Mouse (Mus musculus) testis, adult 2 months (tissue): ENCODE data around the gene Col11a2. TPM values are rescaled to one million over a fixed set of nuclear protein-coding genes. Genes with fewer than 3 reads are reported as not detected.

ENCODE experiments used
- H3K27ac ChIP-seq: fragments of 200-500 bp; 2 replicates; pipeline ENCODE4 v1.5.1; 2012; ENCODE audit warnings: low read depth, low read length; ENCODE audit not compliant: control insufficient read depth, insufficient read depth
- H3K27me3 ChIP-seq: fragments of 200-500 bp; 2 replicates; pipeline ENCODE4 v1.6.1; 2012; ENCODE audit warnings: mild to moderate bottlenecking, low read length, moderate library complexity; ENCODE audit not compliant: control insufficient read depth, insufficient read depth
- H3K36me3 ChIP-seq: fragments of 200-500 bp; 2 replicates; pipeline ENCODE4 v1.6.1; 2012; ENCODE audit warnings: mild to moderate bottlenecking, low read length; ENCODE audit not compliant: control insufficient read depth, insufficient read depth
- H3K4me1 ChIP-seq: fragments of 200-500 bp; 2 replicates; pipeline ENCODE4 v1.6.1; 2012; ENCODE audit warnings: low read length; ENCODE audit not compliant: control insufficient read depth, insufficient read depth
- H3K4me3 ChIP-seq: fragments of 200-500 bp; 2 replicates; pipeline ENCODE4 v1.5.1; 2012; ENCODE audit warnings: low read depth, mild to moderate bottlenecking, low read length, moderate library complexity, mixed read lengths; ENCODE audit not compliant: control insufficient read depth
- CTCF ChIP-seq: fragments of 200-500 bp; IDR thresholded peaks from 2 replicates; pipeline ENCODE4 v1.5.1; 2012; ENCODE audit warnings: low read depth, mild to moderate bottlenecking, inconsistent platforms, low read length, moderate library complexity; ENCODE audit not compliant: control insufficient read depth, insufficient read depth, insufficient replicate concordance
- POLR2A ChIP-seq: fragments of 200-500 bp; IDR thresholded peaks from 2 replicates; pipeline ENCODE4 v1.6.1; 2012; ENCODE audit warnings: low read depth, mild to moderate bottlenecking, inconsistent platforms, low read length, moderate library complexity; ENCODE audit not compliant: control insufficient read depth
- polyA plus RNA-seq: library from polyadenylated mRNA; depleted of rRNA; stranded (reverse); fragments of >200 nt; gene quantifications from 2 replicates; pipeline ENCODE4 v1.2.3, GENCODE M21; 2012

Col11a2 gene
- polyA plus RNA-seq, 1 experiment = 2.8 TPM

DNA sequence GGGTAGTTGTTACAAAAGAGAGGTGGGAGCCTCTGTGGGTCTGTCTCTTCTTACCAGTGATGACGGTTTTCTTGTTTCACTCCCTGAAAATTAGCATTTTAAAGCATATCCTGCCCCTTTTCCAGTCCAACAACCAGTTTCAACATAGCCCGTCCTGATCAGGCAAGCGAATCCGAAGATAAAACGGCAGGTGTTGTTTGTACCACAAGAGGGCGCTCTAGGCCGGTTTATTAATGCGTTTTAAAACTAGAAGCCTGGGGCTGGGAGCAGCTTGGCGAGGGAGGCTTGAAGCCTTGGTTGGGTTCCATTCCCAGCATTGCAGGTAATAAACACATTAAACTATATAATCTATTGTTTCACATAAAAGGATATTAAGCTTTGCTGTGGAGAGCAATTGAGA is 38.3 kb downstream of the Col11a2 start:
- Histone ChIP-seq H3K27ac (no peak overlapping the region), H3K27me3 (no peaks in the 10 kb centered on the region), H3K36me3 (no peaks in the 10 kb centered on the region), H3K4me3 (no peak overlapping the region), H3K4me1 (peaks cover 3% of the 10 kb centered on the region)
- TF ChIP-seq POLR2A (no peak), CTCF (peak; percentile 60)

DNA sequence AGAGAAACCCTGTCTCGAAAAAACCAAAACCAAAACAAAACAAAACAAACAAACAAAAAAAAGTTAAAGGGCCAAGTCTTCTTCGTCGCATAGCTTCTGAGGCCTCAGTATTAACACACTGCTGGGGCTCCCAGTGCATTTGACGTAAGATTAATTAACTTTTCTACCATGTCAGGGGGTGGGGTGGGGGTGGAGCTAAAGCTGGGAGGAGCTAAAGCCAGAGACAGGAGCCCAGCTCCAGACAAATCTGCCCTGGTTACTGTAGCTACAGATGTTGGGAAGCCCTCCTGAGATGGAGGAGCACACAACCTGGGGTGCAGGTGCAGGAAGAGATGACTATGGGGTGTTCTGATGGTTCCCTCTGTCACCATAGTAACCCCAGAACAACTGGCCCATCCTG is 38.9 kb downstream of the Col11a2 start:
- Histone ChIP-seq H3K36me3 (no peaks in the 10 kb centered on the region), H3K4me3 (no peak overlapping the region), H3K27me3 (no peaks in the 10 kb centered on the region), H3K27ac (no peak overlapping the region), H3K4me1 (peaks cover 3% of the 10 kb centered on the region)
- no peak for TF ChIP-seq CTCF

DNA sequence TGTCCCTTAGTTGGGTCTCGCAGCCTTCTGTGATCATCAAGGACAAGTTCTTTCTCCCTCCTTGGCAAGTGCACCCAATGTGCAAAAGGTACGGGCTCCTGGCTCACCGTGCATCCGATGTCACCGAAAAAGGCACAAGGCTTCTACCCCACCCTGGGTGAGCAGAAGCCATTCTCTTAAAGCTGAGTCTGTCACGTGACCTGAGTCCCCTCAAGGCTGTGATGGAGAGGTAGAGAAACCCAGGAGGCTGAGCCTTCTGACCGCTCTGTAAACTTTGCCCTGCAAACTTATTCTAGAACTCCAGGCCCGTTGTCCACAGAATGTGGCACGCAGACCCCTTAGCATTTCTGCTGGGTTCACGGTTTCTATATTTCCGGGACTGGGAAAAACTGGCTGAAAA is 39.8 kb downstream of the Col11a2 start:
- H3K4me1 ChIP-seq = peaks cover 3% of the 10 kb centered on the region

DNA sequence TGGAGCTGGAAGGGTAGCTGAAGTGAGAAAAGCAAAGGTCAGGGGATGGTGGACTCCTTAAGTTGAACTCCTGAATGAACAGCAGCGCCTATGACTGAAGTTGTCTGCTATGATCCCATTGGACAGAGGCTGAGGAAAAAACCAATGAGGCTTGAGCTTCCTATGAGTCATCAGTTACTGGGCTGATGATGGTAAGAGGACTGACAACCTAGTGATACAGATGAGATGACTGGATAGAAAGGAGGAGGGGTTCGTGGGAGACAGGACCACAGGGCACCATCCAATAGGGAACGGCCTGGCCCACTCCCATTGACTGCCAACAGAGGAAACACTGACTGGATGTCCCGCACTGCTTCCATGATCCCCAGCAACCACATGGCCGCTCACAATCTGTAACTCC is 40.4 kb downstream of the Col11a2 start:
- Histone ChIP-seq H3K36me3 (no peaks in the 10 kb centered on the region), H3K27me3 (no peaks in the 10 kb centered on the region), H3K4me1 (peaks cover 3% of the 10 kb centered on the region), H3K27ac (no peak overlapping the region), H3K4me3 (no peak overlapping the region)
- TF ChIP-seq CTCF = no peak
- no peak for TF ChIP-seq POLR2A

More for the DNA sequence above, 39.8 kb downstream of the Col11a2 start:
- H3K36me3 ChIP-seq = no peaks in the 10 kb centered on the region
- TF ChIP-seq CTCF = no peak
- no peak for TF ChIP-seq POLR2A
- H3K4me3 ChIP-seq = no peak overlapping the region
- no peak overlapping the region for H3K27ac ChIP-seq
- no peaks in the 10 kb centered on the region for H3K27me3 ChIP-seq

DNA sequence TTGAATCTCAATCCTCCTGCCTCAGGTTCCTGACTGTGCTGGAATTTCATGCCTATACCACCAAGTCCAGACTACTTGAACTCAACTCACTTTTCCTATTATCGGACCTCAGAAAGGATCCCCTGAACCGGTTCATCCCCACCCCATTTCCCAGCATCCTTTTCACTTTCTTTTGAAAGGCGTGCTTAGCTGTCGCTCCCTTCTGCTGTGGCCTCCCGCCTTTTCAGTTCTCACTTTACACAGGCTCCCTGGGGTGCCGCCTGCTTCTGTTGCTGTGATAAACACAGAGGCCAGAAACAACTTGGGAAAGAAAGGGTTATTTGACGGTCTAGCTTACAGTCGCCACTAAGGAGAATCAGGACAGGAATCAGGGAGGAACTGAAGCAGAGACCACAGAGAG is 43.9 kb downstream of the Col11a2 start:
- H3K4me1 ChIP-seq = peaks cover 2% of the 10 kb centered on the region; the same call in 1 of the 2 replicates
- TF ChIP-seq POLR2A (no peak), CTCF (no peak)
- no peak overlapping the region for H3K27ac ChIP-seq
- H3K36me3 ChIP-seq = no peaks in the 10 kb centered on the region
- H3K4me3 ChIP-seq = no peak overlapping the region
- H3K27me3 ChIP-seq = no peaks in the 10 kb centered on the region

- H3K4me3 ChIP-seq = no peak overlapping the region
- H3K4me1 ChIP-seq = peaks cover 2% of the 10 kb centered on the region; the same call in 1 of the 2 replicates
- H3K27ac ChIP-seq = no peak overlapping the region
- no peak for TF ChIP-seq POLR2A
- TF ChIP-seq CTCF = no peak
- no peaks in the 10 kb centered on the region for H3K27me3 ChIP-seq
- no peaks in the 10 kb centered on the region for H3K36me3 ChIP-seq
Observed at GRCm38 (mm10) chr17:34087386-34087785, 48.1 kb downstream of the Col11a2 start.

GRCm38 (mm10) chr17:34088124-34088523 is 48.9 kb downstream of the Col11a2 start:
- Histone ChIP-seq H3K36me3 (no peaks in the 10 kb centered on the region), H3K27me3 (no peaks in the 10 kb centered on the region), H3K27ac (no peak overlapping the region), H3K4me1 (peaks cover 2% of the 10 kb centered on the region; the same call in 1 of the 2 replicates), H3K4me3 (no peak overlapping the region)
- TF ChIP-seq POLR2A (no peak), CTCF (no peak)

GRCm38 (mm10) chr17:34090923-34091322 is 51.7 kb downstream of the Col11a2 start:
- TF ChIP-seq CTCF = peak; percentile 77
- TF ChIP-seq POLR2A = no peak
- Histone ChIP-seq H3K27ac (no peak overlapping the region), H3K4me1 (peaks cover 12% of the 10 kb centered on the region), H3K27me3 (no peaks in the 10 kb centered on the region), H3K36me3 (no peaks in the 10 kb centered on the region), H3K4me3 (peak overlapping the region; percentile 34; the same call in 1 of the 2 replicates)
